Mouse (Mus musculus): Measurements from ENCODE around the gene Chst11. TPM values are rescaled to one million over a fixed set of nuclear protein-coding genes. Genes with fewer than 3 reads are reported as not detected.

Chst11 gene
- polyA plus RNA-seq, 1 experiment from 2014 or later = 2.5 TPM

GRCm38 (mm10) chr10:83032559-83032958 is 47.3 kb downstream of the Chst11 start:
- Histone ChIP-seq H3K27ac (no peak overlapping the region), H3K4me3 (replicated peaks) (no peak overlapping the region), H3K4me2 (no peak overlapping the region), H3K36me3 (no peaks in the 10 kb centered on the region), H3K9me3 (no peaks in the 10 kb centered on the region), H3K9ac (replicated peaks) (no peak overlapping the region), H3K27me3 (peaks cover 82% of the 10 kb centered on the region), H3K4me1 (replicated peaks) (peaks cover 40% of the 10 kb centered on the region)
- WGBS = 48% methylated on average over 10 of the region's 10 CpGs
- no peak for ATAC-seq (ENCODE audit: insufficient number of reproducible peaks, insufficient read depth, low FRiP score, low TSS enrichment, low read depth)

GRCm38 (mm10) chr10:83036340-83037045 is 51.2 kb downstream of the Chst11 start:
- H3K36me3 ChIP-seq = no peaks in the 10 kb centered on the region
- H3K4me2 ChIP-seq = no peak overlapping the region
- H3K9me3 ChIP-seq = no peaks in the 10 kb centered on the region
- H3K27ac ChIP-seq = no peak overlapping the region
- H3K4me3 ChIP-seq (replicated peaks) = no peak overlapping the region
- H3K9ac ChIP-seq (replicated peaks) = no peak overlapping the region
- no peak for ATAC-seq (ENCODE audit: insufficient number of reproducible peaks, insufficient read depth, low FRiP score, low TSS enrichment, low read depth)
- WGBS = 87% methylated on average over 20 of the region's 20 CpGs
- H3K27me3 ChIP-seq = peaks cover 92% of the 10 kb centered on the region
- peaks cover 29% of the 10 kb centered on the region for H3K4me1 ChIP-seq (replicated peaks)

GRCm38 (mm10) chr10:83038166-83038565 is 52.9 kb downstream of the Chst11 start:
- no peak overlapping the region for H3K4me2 ChIP-seq
- no peak overlapping the region for H3K9ac ChIP-seq (replicated peaks)
- H3K9me3 ChIP-seq = no peaks in the 10 kb centered on the region
- H3K27me3 ChIP-seq = peaks cover 79% of the 10 kb centered on the region
- no peak for ATAC-seq (ENCODE audit: insufficient number of reproducible peaks, insufficient read depth, low FRiP score, low TSS enrichment, low read depth)
- no peaks in the 10 kb centered on the region for H3K36me3 ChIP-seq
- 83% methylated on average over 9 of the region's 9 CpGs for WGBS
- H3K4me1 ChIP-seq (replicated peaks) = peaks cover 31% of the 10 kb centered on the region
- H3K4me3 ChIP-seq (replicated peaks) = no peak overlapping the region
- H3K27ac ChIP-seq = no peak overlapping the region

GRCm38 (mm10) chr10:83039414-83039813 is 54.1 kb downstream of the Chst11 start:
- no peak for ATAC-seq (ENCODE audit: insufficient number of reproducible peaks, insufficient read depth, low FRiP score, low TSS enrichment, low read depth)
- H3K27ac ChIP-seq = no peak overlapping the region
- no peaks in the 10 kb centered on the region for H3K9me3 ChIP-seq
- WGBS = 75% methylated on average over 10 of the region's 10 CpGs
- H3K4me1 ChIP-seq (replicated peaks) = peaks cover 38% of the 10 kb centered on the region
- H3K4me2 ChIP-seq = no peak overlapping the region
- H3K9ac ChIP-seq (replicated peaks) = no peak overlapping the region
- no peaks in the 10 kb centered on the region for H3K36me3 ChIP-seq
- peaks cover 76% of the 10 kb centered on the region for H3K27me3 ChIP-seq
- H3K4me3 ChIP-seq (replicated peaks) = no peak overlapping the region

GRCm38 (mm10) chr10:83041875-83042274 is 56.6 kb downstream of the Chst11 start:
- Histone ChIP-seq H3K27me3 (peaks cover 76% of the 10 kb centered on the region), H3K4me3 (replicated peaks) (no peak overlapping the region), H3K9ac (replicated peaks) (no peak overlapping the region), H3K4me1 (replicated peaks) (peaks cover 36% of the 10 kb centered on the region), H3K9me3 (no peaks in the 10 kb centered on the region), H3K36me3 (no peaks in the 10 kb centered on the region), H3K4me2 (no peak overlapping the region), H3K27ac (no peak overlapping the region)
- 58% methylated on average over 9 of the region's 9 CpGs for WGBS
- no peak for ATAC-seq (ENCODE audit: insufficient number of reproducible peaks, insufficient read depth, low FRiP score, low TSS enrichment, low read depth)

DNA sequence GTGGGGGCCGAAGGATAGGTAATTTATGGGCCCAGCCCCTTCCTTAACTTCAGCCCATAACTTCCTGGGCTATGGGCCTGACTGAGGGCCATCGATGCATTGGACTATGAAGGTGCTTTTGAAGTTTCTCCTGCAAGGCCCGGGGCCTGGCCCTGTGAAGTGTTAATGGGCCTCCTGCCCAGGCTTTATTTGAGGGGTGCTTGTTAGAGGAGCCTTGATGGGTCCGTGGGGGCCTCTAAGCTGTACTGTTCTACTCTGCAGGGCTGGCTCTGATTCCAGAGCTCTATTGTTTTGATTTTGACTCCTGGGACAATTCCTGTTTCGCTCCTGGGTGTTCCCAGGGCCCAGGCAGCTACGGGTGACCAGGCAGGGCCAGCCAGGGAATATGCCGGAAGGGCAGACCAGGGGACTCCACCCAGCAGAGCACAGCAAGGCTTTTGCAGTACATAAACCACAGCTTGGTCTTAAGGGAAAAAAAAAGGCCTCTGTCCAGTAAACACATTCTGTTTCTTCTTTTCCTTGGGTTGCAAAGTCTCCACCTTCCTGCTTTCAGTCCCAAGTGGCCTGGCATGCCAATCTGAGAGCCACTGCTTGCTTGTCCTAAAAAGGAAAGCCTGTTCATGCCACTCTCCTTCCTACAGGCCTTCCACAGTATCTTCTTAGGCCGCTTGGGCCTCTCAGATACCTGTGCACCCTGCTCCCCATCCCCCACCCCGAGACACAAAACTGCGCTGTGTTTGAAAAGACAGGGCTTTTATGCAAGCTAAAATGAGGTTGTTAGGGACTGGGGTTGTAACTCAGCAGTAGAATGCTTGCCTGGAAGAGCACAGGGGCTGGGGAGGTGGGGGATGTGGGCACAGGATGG is 57.5 kb downstream of the Chst11 start:
- no peak overlapping the region for H3K4me3 ChIP-seq (replicated peaks)
- peak overlapping the region; percentile 86 for H3K27ac ChIP-seq
- peaks cover 74% of the 10 kb centered on the region for H3K27me3 ChIP-seq
- no peaks in the 10 kb centered on the region for H3K36me3 ChIP-seq
- H3K4me2 ChIP-seq = peak overlapping the region; percentile 30
- WGBS = 15% methylated on average over 10 of the region's 10 CpGs
- peak; percentile 93 for ATAC-seq (ENCODE audit: insufficient number of reproducible peaks, insufficient read depth, low FRiP score, low TSS enrichment, low read depth)
- H3K9ac ChIP-seq (replicated peaks) = no peak overlapping the region
- peaks cover 36% of the 10 kb centered on the region for H3K4me1 ChIP-seq (replicated peaks)
- H3K9me3 ChIP-seq = no peaks in the 10 kb centered on the region

GRCm38 (mm10) chr10:83043478-83044259 is 58.4 kb downstream of the Chst11 start:
- Histone ChIP-seq H3K27me3 (peaks cover 73% of the 10 kb centered on the region), H3K9me3 (no peaks in the 10 kb centered on the region), H3K4me3 (replicated peaks) (no peak overlapping the region), H3K27ac (peak overlapping the region; percentile 86), H3K9ac (replicated peaks) (no peak overlapping the region), H3K36me3 (no peaks in the 10 kb centered on the region), H3K4me2 (0 out of 2 replicates have a peak overlapping the region, but pooled peaks have one; percentile 30), H3K4me1 (replicated peaks) (peaks cover 36% of the 10 kb centered on the region)
- no peak for ATAC-seq (ENCODE audit: insufficient number of reproducible peaks, insufficient read depth, low FRiP score, low TSS enrichment, low read depth)
- 46% methylated on average over 2 of the region's 2 CpGs for WGBS

- 71% methylated on average over 12 of the region's 12 CpGs for WGBS
Observed at GRCm38 (mm10) chr10:83049174-83049780, 64.0 kb downstream of the Chst11 start.

GRCm38 (mm10) chr10:83053886-83054550 is 68.7 kb downstream of the Chst11 start:
- ATAC-seq (ENCODE audit: insufficient number of reproducible peaks, insufficient read depth, low FRiP score, low TSS enrichment, low read depth) = no peak
- Histone ChIP-seq H3K4me1 (replicated peaks) (0 out of 2 replicates have a peak, but pooled peaks cover 2% of the 10 kb centered on the region), H3K27me3 (peaks cover 23% of the 10 kb centered on the region; the same call in 1 of the 2 replicates), H3K9ac (replicated peaks) (no peak overlapping the region), H3K27ac (no peak overlapping the region), H3K36me3 (no peaks in the 10 kb centered on the region), H3K4me2 (no peak overlapping the region), H3K4me3 (replicated peaks) (no peak overlapping the region), H3K9me3 (no peaks in the 10 kb centered on the region)
- 90% methylated on average over 10 of the region's 10 CpGs for WGBS

More at GRCm38 (mm10) chr10:83049174-83049780, 64.0 kb downstream of the Chst11 start:
- Histone ChIP-seq H3K9me3 (no peaks in the 10 kb centered on the region), H3K4me1 (replicated peaks) (peaks cover 14% of the 10 kb centered on the region), H3K27ac (no peak overlapping the region), H3K27me3 (peaks cover 54% of the 10 kb centered on the region), H3K4me2 (no peak overlapping the region), H3K36me3 (no peaks in the 10 kb centered on the region), H3K4me3 (replicated peaks) (no peak overlapping the region), H3K9ac (replicated peaks) (no peak overlapping the region)
- ATAC-seq (ENCODE audit: insufficient number of reproducible peaks, insufficient read depth, low FRiP score, low TSS enrichment, low read depth) = no peak

GRCm38 (mm10) chr10:83056291-83056690 is 71.0 kb downstream of the Chst11 start:
- H3K36me3 ChIP-seq = peaks cover 1% of the 10 kb centered on the region; the same call in 1 of the 2 replicates
- no peak overlapping the region for H3K4me2 ChIP-seq
- no peak for ATAC-seq (ENCODE audit: insufficient number of reproducible peaks, insufficient read depth, low FRiP score, low TSS enrichment, low read depth)
- H3K4me3 ChIP-seq (replicated peaks) = no peak overlapping the region
- peaks cover 6% of the 10 kb centered on the region; the same call in 1 of the 2 replicates for H3K4me1 ChIP-seq (replicated peaks)
- 0 out of 2 replicates have a peak, but pooled peaks cover 21% of the 10 kb centered on the region for H3K27me3 ChIP-seq
- 72% methylated on average over 7 of the region's 7 CpGs for WGBS
- H3K9ac ChIP-seq (replicated peaks) = no peak overlapping the region
- no peak overlapping the region for H3K27ac ChIP-seq
- H3K9me3 ChIP-seq = no peaks in the 10 kb centered on the region

Data from limb, embryonic 12.5 days (tissue).